Mouse (Mus musculus) neural tube, embryonic 12.5 days (tissue): ENCODE measurements around the gene Zbtb48. TPM values are rescaled to one million over a fixed set of nuclear protein-coding genes. Genes with fewer than 3 reads are reported as not detected.

Experiments used
- ATAC-seq: fragments of 200-750 bp; cut with Nextera tagmentation; 2 replicates; pipeline ENCODE4 v1.8.0; 2017; ENCODE audit warnings: low read depth, mild to moderate bottlenecking, moderate TSS enrichment, moderate library complexity; ENCODE audit not compliant: low FRiP score
- H3K27ac ChIP-seq: fragments of 300-500 bp; sonication (generic); 2 replicates; pipeline ENCODE4 v1.5.1; 2016
- H3K27me3 ChIP-seq: fragments of 300-500 bp; sonication (generic); replicated peaks from 2 replicates; pipeline ENCODE4 v1.6.1; 2016; ENCODE audit warnings: mild to moderate bottlenecking
- H3K36me3 ChIP-seq: fragments of 300-500 bp; sonication (generic); 2 replicates; pipeline ENCODE4 v1.6.1; 2016; ENCODE audit warnings: mild to moderate bottlenecking
- H3K4me1 ChIP-seq: fragments of 300-500 bp; sonication (generic); 2 replicates; pipeline ENCODE4 v1.6.1; 2016
- H3K4me2 ChIP-seq: fragments of 300-500 bp; sonication (generic); replicated peaks from 2 replicates; pipeline ENCODE4 v1.6.1; 2016; ENCODE audit warnings: mild to moderate bottlenecking
- H3K4me3 ChIP-seq: fragments of 300-500 bp; sonication (generic); 2 replicates; pipeline ENCODE4 v1.5.1; 2016
- H3K9ac ChIP-seq: fragments of 300-500 bp; sonication (generic); 2 replicates; pipeline ENCODE4 v1.6.1; 2016; ENCODE audit warnings: mild to moderate bottlenecking
- H3K9me3 ChIP-seq: fragments of 300-500 bp; sonication (generic); 2 replicates; pipeline ENCODE4 v1.6.1; 2016; ENCODE audit warnings: mild to moderate bottlenecking
- WGBS: fragments of 180-500 bp; shearing (Covaris S2); methylation state at CpG from one replicate; pipeline ENCODE4 v1.1.7; 2016; 5-methylcytosine and 5-hydroxymethylcytosine counted together
- polyA plus RNA-seq: library from polyadenylated mRNA; unstranded; fragments of >200 nt; fragmentation: Nextera tagmentation; extraction: Ambion mirVana; gene quantifications from 2 replicates; pipeline ENCODE4 v1.2.1, GENCODE M21; 2016

The Zbtb48 gene
- polyA plus RNA-seq, 1 experiment from 2014 or later = 17.8 TPM

DNA sequence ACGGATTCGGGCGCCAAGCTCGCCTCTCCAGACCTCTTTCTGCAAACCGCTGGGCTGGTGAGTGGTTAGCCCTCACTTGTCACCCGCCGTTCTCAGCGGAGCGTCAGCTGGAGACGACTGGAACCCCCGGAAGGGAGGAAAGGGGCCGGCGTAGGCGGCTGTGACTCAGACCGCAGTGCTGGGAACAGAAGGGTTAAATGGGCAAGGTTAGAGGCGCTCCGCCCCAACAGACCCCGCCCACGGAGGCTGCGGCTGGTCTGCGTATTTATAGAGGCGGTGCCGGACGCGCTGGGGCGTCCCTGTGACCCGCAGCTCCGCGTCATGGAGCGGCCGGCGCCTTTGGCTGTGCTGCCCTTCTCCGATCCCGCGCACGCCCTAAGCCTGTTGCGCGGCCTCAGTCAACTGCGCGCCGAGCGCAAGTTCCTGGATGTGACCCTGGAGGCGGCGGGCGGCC lies 18.8 kb downstream of the Zbtb48 start, which contains the start of gene Klhl21:
TSS of gene Klhl21 (plus strand) at position 182 of the 454 bp plus-strand sequence.
- peaks cover 45% of the 10 kb centered on the region for H3K27me3 ChIP-seq
- WGBS = under 1% methylated on average over 45 of the region's 45 CpGs
- H3K36me3 ChIP-seq = 0 out of 2 replicates have a peak, but pooled peaks cover 3% of the 10 kb centered on the region
- H3K9ac ChIP-seq = peak within 1 kb of the TSS; percentile 57
- peaks cover 40% of the 10 kb centered on the region for H3K4me1 ChIP-seq
- peak; percentile 81 for ATAC-seq
- peak within 1 kb of the TSS; percentile 72 for H3K4me3 ChIP-seq
- no peaks in the 10 kb centered on the region for H3K9me3 ChIP-seq
- 0 out of 2 replicates have a peak within 1 kb of the TSS, but pooled peaks have one; percentile 16 for H3K27ac ChIP-seq
- H3K4me2 ChIP-seq = peak within 1 kb of the TSS; percentile 100

DNA sequence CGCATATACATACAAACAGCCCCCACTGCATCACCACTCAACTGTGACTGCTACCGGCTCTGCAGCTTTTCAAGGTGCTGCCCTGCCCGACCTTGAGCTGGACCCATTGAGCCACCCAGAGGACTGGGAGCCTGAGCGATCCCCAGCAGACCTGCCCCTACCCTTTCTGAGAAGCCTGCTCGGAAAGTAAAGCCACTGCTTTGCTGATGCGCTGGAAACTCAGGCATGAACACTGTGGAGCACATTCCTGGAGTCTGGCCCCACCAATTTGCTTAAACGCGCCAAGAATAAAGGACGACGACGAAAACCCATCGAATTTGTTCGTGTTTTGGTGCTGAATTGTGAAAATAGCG lies 19.3 kb downstream of the Zbtb48 start:
- 0% methylated on average over 14 of the region's 14 CpGs for WGBS
- Histone ChIP-seq H3K4me1 (peaks cover 40% of the 10 kb centered on the region), H3K9ac (no peak overlapping the region), H3K4me2 (peak overlapping the region; percentile 100), H3K36me3 (0 out of 2 replicates have a peak, but pooled peaks cover 3% of the 10 kb centered on the region), H3K4me3 (peak overlapping the region; percentile 72), H3K27me3 (peaks cover 45% of the 10 kb centered on the region), H3K9me3 (no peaks in the 10 kb centered on the region), H3K27ac (no peak overlapping the region)
- ATAC-seq = no peak

DNA sequence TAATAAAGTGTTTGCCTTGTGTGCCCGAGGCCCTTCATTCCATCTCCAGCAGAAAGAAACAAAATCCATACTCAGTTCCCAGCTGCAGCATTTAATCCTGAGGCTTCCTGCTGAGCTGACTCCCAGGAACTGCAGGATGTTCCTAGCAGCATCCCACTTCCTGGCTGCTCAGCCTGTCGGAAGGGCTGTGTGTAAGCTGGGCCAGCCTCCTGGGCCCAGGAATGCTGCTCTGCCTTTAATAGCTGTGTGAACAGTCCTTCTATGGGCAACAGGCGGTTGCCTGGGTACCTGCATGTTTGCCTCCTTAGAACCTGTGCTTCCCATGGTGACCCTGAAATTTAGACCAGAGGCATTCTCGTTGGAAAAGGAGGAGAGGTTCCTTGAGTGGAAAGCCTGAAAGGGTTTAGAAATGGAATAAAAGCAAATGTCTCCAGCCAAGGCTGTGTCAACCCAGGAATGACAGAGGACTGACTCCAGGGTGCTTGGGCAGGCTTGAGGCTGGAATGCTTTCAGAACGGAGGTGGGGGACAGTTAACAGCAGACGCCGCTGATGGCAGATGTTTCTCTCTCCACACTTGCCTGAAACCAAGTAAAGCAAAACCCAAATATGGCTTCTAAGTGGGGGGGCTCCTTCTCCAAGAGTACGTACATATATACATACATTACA lies 19.9 kb downstream of the Zbtb48 start:
- H3K36me3 ChIP-seq = 0 out of 2 replicates have a peak, but pooled peaks cover 1% of the 10 kb centered on the region
- no peak overlapping the region for H3K9ac ChIP-seq
- WGBS = 5% methylated on average over 8 of the region's 8 CpGs
- H3K9me3 ChIP-seq = no peaks in the 10 kb centered on the region
- peak overlapping the region; percentile 100 for H3K4me2 ChIP-seq
- peak overlapping the region; percentile 72; the same call in 1 of the 2 replicates for H3K4me3 ChIP-seq
- peaks cover 45% of the 10 kb centered on the region for H3K27me3 ChIP-seq
- no peak overlapping the region for H3K27ac ChIP-seq
- peaks cover 40% of the 10 kb centered on the region for H3K4me1 ChIP-seq
- no peak for ATAC-seq

DNA sequence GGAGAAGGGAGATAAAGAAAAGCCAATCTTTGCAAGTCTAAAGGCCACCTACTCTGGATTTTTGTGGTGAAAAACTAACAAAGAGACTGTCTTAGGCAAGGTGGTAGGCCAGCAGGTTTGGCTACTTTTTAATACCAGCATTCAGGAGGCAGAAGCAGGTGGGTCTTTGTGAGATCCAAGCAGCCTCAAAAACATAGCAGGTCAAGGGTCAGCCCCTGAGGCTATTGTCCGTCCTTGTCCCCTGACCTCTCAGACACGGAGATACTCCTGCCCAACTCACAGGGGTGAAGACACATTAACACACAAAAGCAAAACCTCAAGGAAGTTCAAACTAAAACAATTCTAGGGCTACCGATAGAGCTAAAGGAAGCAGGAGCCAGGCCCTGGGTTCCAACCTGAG lies 20.7 kb downstream of the Zbtb48 start:
- peaks cover 40% of the 10 kb centered on the region for H3K4me1 ChIP-seq
- no peak overlapping the region for H3K4me2 ChIP-seq
- H3K27ac ChIP-seq = no peak overlapping the region
- H3K9me3 ChIP-seq = no peaks in the 10 kb centered on the region
- WGBS = 22% methylated on average over 3 of the region's 3 CpGs
- ATAC-seq = no peak
- H3K4me3 ChIP-seq = no peak overlapping the region
- H3K36me3 ChIP-seq = no peaks in the 10 kb centered on the region
- H3K9ac ChIP-seq = no peak overlapping the region
- peaks cover 45% of the 10 kb centered on the region for H3K27me3 ChIP-seq

DNA sequence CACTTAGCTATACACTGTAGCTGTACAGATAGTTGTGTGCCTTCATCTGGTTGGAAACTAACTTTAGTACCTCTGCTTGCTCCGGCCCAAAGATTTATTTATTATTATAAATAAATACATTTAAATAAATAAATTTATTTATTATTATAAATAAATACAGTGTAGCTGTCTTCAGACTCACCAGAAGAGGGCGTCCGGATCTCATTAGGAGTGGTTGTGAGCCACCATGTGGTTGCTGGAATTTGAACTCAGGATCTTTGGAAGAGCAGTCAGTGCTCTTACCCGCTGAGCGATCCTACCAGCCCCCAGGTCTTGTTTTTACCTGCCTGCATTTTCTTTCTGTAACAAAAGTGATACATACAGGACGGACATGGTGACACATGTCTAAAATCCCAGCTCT lies 21.3 kb downstream of the Zbtb48 start:
- no peaks in the 10 kb centered on the region for H3K9me3 ChIP-seq
- ATAC-seq = no peak
- no peak overlapping the region for H3K9ac ChIP-seq
- 79% methylated on average over 6 of the region's 6 CpGs for WGBS
- peaks cover 39% of the 10 kb centered on the region for H3K4me1 ChIP-seq
- no peak overlapping the region for H3K4me3 ChIP-seq
- no peak overlapping the region for H3K27ac ChIP-seq
- no peak overlapping the region for H3K4me2 ChIP-seq
- H3K27me3 ChIP-seq = peaks cover 43% of the 10 kb centered on the region
- no peaks in the 10 kb centered on the region for H3K36me3 ChIP-seq

DNA sequence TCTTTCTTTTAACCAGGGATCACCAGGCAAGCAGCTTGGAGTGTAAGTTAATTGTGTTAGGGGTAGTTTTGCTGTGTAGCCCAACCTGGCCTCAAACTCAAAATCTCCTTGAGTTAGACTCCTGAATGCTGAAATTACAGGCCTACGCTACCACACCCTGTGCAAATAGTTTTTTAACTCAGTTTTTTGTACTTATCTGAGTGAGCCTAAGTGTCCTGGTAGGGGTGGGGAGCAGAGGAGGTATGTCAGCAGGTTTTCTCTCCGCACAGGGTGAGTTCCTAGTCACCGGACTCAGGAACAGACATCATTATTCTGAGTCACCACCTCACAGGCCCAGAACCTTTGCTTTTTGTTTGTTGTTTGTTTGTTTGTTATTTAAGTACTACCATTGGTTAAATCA lies 25.4 kb downstream of the Zbtb48 start:
- H3K36me3 ChIP-seq = no peaks in the 10 kb centered on the region
- ATAC-seq = no peak
- peaks cover 7% of the 10 kb centered on the region for H3K4me1 ChIP-seq
- no peaks in the 10 kb centered on the region for H3K9me3 ChIP-seq
- no peak overlapping the region for H3K9ac ChIP-seq
- no peak overlapping the region for H3K27ac ChIP-seq
- no peak overlapping the region for H3K4me3 ChIP-seq
- 88% methylated on average over 3 of the region's 3 CpGs for WGBS
- peaks cover 8% of the 10 kb centered on the region for H3K27me3 ChIP-seq
- H3K4me2 ChIP-seq = no peak overlapping the region

DNA sequence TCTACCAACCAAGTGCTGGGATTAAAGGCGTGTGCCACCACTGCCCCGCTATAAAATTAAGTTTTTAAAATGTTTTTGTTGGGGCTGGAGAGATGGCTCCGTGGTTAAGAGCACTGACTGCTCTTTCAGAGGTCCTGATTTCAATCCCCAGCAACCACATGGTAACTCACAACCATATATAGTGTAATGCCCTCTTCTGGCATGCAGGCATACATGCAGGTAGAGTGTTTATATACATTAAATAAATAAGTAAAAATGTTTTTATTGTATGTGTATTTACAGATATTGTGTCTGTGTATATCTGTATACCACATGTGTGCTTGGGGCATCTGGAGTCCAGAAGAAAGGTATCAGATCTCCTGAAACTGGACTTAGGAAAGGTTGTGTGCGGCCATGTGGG lies 26.1 kb downstream of the Zbtb48 start:
- no peaks in the 10 kb centered on the region for H3K9me3 ChIP-seq
- H3K4me2 ChIP-seq = no peak overlapping the region
- H3K9ac ChIP-seq = no peak overlapping the region
- no peaks in the 10 kb centered on the region for H3K36me3 ChIP-seq
- H3K4me3 ChIP-seq = no peak overlapping the region
- H3K27me3 ChIP-seq = peaks cover under 1% of the 10 kb centered on the region; the same call in 1 of the 2 replicates
- 71% methylated on average over 4 of the region's 4 CpGs for WGBS
- no peak for ATAC-seq
- H3K27ac ChIP-seq = no peak overlapping the region
- H3K4me1 ChIP-seq = peaks cover 7% of the 10 kb centered on the region

DNA sequence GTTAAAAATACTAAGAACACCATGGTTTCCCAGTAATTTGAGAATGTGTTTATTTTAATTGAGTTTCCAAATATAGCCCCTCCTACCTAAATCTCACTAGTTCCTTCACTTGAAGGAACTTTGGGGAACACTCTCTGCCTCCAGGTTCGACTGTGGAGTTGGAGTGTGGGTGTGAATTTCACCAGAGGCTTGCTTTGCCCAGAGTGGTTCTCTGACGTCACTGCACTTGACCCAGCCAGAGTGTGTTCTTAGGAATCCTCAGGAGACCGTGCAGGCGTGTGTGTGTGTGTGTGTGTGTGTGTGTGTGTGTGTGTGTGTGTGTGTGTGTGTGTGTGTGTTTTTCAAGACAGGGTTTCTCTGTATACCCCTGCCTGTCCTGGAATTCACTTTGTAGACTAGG lies 26.6 kb downstream of the Zbtb48 start:
- ATAC-seq = no peak
- H3K4me1 ChIP-seq = peaks cover 7% of the 10 kb centered on the region
- no peaks in the 10 kb centered on the region for H3K9me3 ChIP-seq
- H3K27ac ChIP-seq = no peak overlapping the region
- no peak overlapping the region for H3K4me2 ChIP-seq
- no peak overlapping the region for H3K9ac ChIP-seq
- H3K36me3 ChIP-seq = no peaks in the 10 kb centered on the region
- no peaks in the 10 kb centered on the region for H3K27me3 ChIP-seq
- H3K4me3 ChIP-seq = no peak overlapping the region
- 53% methylated on average over 4 of the region's 4 CpGs for WGBS

DNA sequence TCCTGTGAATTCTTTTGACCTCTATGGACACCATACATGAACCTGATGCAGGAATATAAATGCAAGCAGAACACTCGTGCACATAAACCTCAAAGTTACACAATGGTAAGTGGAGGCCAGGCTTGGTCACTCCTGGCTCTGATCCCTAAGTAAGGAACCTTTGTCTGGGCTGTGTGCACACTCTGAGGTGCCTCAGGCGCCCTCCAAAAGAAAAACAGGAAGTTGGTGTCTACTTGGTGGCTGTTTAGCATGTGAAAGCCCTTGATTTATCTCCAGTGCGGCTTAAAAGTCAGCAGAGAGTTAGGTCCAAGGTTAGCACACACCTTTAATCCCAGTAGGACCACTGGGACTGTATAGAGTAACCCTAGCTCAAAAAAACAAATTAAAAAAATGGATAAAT lies 28.0 kb downstream of the Zbtb48 start:
- no peak overlapping the region for H3K9ac ChIP-seq
- no peak overlapping the region for H3K4me2 ChIP-seq
- 67% methylated on average over 3 of the region's 3 CpGs for WGBS
- ATAC-seq = no peak
- no peak overlapping the region for H3K4me3 ChIP-seq
- H3K4me1 ChIP-seq = peaks cover 7% of the 10 kb centered on the region
- H3K36me3 ChIP-seq = no peaks in the 10 kb centered on the region
- H3K27me3 ChIP-seq = no peaks in the 10 kb centered on the region
- no peak overlapping the region for H3K27ac ChIP-seq
- no peaks in the 10 kb centered on the region for H3K9me3 ChIP-seq

DNA sequence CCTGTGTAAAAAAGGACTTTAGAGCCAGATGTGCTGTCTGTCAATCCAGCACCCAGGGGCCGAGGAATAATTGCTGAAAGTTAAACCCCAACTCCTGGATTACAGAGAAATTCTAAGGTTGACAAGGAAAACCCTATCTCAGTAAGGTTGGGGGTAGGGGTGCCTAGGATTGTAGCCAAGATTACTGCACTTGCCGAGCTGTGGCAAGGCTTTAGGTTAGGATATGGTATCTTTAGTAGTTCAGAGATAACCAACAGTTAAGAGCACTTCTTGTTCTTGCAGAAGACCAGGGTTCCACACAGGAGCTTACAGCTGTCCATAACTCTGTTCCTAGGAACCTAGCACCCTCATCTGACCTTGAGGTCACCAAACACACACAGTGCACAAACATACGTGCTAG lies 29.8 kb downstream of the Zbtb48 start:
- Histone ChIP-seq H3K4me3 (no peak overlapping the region), H3K9ac (no peak overlapping the region), H3K4me1 (peaks cover 21% of the 10 kb centered on the region), H3K9me3 (no peaks in the 10 kb centered on the region), H3K4me2 (peak overlapping the region; percentile 91), H3K27ac (no peak overlapping the region), H3K27me3 (no peaks in the 10 kb centered on the region), H3K36me3 (no peaks in the 10 kb centered on the region)
- ATAC-seq = no peak
- WGBS = 80% methylated on average over 3 of the region's 3 CpGs

DNA sequence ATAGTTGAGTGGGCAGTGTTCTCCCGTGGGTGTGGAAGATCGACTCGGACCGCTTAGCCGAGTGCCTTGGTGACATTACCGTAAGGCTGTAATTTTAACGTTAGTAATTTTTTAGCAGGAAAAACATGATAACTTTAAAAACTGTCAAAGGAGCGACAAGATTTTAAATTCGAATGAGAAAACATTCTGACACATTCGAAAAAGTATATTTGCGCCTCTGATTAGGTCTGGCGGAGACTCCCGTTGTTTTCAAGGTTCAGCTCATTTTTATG lies 30.6 kb downstream of the Zbtb48 start:
- Histone ChIP-seq H3K9ac (peak overlapping the region; percentile 95), H3K27ac (no peak overlapping the region), H3K36me3 (peaks cover 8% of the 10 kb centered on the region), H3K4me1 (peaks cover 21% of the 10 kb centered on the region), H3K4me3 (peak overlapping the region; percentile 99), H3K27me3 (no peaks in the 10 kb centered on the region), H3K4me2 (peak overlapping the region; percentile 91), H3K9me3 (no peaks in the 10 kb centered on the region)
- ATAC-seq = no peak
- WGBS = 8% methylated on average over 13 of the region's 13 CpGs

DNA sequence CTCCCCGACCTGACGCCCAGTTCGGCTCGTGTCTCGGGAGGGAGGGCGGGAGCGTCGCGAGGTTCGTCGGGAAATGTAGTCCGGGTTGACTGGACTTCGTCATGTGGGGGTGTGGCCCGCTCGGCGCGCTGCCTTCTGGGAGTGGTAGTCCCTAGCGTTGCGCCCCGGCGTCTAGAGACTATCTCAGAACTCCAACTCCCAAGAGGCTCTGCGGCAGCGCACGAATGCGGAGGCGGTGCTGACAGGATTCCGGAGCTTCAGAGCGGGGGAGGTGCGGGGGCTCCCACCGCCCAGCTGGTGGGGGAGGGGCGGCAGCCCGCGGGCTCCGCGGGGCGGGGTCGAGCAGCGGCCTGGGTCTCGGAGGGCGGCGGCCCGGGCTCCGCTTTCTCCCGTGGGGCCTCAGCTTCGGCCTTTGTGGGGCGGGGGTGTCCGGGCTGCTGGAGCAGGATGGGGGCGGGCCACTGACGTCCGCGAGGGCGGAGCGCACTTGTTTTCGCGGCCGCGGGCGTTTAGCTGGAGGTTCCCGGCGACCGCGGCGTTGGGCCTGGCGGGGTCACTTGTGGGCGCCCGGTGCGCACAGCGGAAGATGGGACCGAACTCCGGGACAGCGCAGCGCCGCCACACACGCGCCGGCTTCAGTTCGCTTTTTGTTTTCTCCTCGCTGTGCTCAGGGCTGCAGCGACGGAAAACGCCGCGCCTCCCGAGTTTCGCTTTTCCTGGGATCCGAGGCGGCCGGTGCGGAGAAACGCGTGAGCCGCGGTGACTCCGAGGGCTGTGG lies 31.1 kb downstream of the Zbtb48 start, which contains the start of gene Phf13:
TSS of gene Phf13 (minus strand) at position 86 of the 778 bp plus-strand sequence.
- ATAC-seq = peak; percentile 96
- Histone ChIP-seq H3K9ac (peak within 1 kb of the TSS; percentile 95), H3K4me1 (peaks cover 21% of the 10 kb centered on the region), H3K9me3 (no peaks in the 10 kb centered on the region), H3K36me3 (peaks cover 13% of the 10 kb centered on the region), H3K4me3 (peak within 1 kb of the TSS; percentile 99), H3K27ac (peak within 1 kb of the TSS; percentile 68), H3K4me2 (peak within 1 kb of the TSS; percentile 91), H3K27me3 (no peaks in the 10 kb centered on the region)
- WGBS = under 1% methylated on average over 91 of the region's 94 CpGs
